Mouse (Mus musculus): ENCODE data around the gene H2-Eb2. TPM values are rescaled to one million over a fixed set of nuclear protein-coding genes. Genes with fewer than 3 reads are reported as not detected.

H2-Eb2 gene
- polyA plus RNA-seq, 1 experiment from 2014 or later, result 0.08 TPM

DNA sequence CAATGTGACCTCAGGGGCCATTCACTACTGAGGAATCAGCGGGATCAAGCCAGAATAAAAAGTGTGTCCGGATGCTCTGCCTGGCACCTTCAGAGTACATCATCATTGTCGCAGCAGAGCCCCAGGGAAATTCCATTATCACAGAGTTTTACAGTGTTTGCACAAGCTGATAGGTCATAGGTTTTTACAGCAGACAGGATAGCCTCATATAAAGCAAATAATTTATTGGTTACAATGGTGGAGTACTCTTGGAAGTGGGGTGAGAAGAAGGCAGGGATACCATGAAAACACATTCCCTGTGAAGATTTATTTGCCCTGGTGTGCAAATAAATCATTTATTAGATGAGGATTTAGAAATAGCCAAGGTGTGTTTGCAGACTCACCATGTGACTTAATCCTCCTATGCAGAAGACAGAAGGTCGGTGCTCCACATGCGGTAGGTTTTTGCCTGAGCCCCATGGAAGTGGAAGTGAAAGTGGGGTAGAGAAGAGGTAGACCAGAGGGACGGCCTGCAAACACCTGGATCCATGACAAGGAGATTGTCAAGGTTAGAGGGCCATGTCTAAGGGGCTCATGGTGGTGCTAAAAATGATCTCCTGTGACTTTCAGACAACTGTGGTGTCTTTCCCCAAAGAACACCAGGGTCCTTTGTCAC is 47.7 kb downstream of the H2-Eb2 start:
- Histone ChIP-seq H3K27ac (no peak overlapping the region), H3K4me1 (no peaks in the 10 kb centered on the region), H3K9me3 (no peaks in the 10 kb centered on the region), H3K4me3 (no peak overlapping the region), H3K36me3 (replicated peaks) (no peaks in the 10 kb centered on the region), H3K4me2 (no peak overlapping the region), H3K27me3 (replicated peaks) (no peaks in the 10 kb centered on the region), H3K9ac (no peak overlapping the region)
- WGBS, result 86% methylated on average over 6 of the region's 6 CpGs
- no peak for ATAC-seq (replicated peaks)

DNA sequence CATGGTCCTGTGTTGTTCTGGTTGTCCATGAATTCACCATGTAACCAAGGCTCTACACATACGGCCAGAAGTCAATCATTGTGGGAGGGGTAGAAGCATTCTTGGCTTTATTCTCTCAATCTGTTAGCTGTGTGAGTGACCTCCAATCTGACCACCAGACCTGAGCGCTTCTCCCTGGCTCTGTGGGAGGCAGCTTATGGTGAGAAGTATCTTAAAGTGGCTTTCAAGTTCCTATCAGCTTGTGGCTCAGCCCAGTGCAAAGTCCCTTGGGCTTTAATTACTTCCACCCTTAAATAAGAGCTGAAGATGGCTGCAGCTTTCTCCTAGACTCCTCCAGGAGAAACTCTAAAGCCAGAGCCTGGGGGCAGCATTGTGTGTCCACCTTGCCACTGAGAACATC is 51.4 kb downstream of the H2-Eb2 start, which contains the start of gene Btnl1:
Btnl1 (plus strand) TSS at position 286 of the 400 bp plus-strand sequence.
- 84% methylated on average over 2 of the region's 2 CpGs for WGBS
- no peak within 1 kb of the TSS for H3K4me3 ChIP-seq
- H3K4me2 ChIP-seq, result no peak within 1 kb of the TSS
- ATAC-seq (replicated peaks), result no peak
- H3K36me3 ChIP-seq (replicated peaks), result no peaks in the 10 kb centered on the region
- H3K9me3 ChIP-seq, result no peaks in the 10 kb centered on the region
- H3K27me3 ChIP-seq (replicated peaks), result no peaks in the 10 kb centered on the region
- H3K9ac ChIP-seq, result no peak within 1 kb of the TSS
- H3K4me1 ChIP-seq, result no peaks in the 10 kb centered on the region
- H3K27ac ChIP-seq, result no peak within 1 kb of the TSS

DNA sequence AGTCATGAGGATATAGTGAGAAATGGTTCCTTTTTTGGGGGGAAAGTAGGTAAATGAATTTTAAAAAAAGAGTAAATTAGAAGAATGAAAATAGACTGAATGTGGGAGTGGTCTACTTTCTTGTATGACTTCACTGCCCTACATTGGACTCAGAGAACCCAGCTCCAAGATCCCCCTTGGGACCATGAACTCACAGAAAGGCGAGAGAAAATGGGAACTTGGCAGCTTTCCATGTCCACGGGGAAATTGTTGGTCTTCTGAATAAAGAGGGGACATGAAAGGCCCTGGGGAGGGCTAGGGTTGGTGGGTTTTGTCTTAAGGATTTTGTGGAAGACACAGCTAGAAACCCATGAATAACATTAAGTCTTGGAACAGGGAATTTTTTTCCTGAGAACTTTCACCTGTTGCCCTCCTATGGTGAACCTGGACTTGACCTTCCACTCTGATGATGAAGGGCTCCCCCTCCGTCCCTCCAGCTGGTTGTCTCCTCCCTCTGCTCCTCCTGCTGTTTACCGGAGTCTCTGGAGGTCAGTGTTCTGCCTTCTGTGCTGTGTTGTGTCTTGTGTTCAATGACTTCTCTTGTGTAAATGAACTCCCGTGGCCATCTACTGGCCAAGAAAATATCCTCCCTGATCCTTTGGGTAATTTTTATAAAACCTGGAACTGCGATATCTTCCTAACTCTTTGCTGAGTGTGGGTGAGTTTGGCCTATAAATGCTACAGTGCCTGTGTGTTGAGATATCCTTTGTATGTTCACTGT is 52.2 kb downstream of the H2-Eb2 start:
- H3K4me2 ChIP-seq, result no peak overlapping the region
- WGBS, result 70% methylated on average over 6 of the region's 6 CpGs
- no peaks in the 10 kb centered on the region for H3K4me1 ChIP-seq

DNA sequence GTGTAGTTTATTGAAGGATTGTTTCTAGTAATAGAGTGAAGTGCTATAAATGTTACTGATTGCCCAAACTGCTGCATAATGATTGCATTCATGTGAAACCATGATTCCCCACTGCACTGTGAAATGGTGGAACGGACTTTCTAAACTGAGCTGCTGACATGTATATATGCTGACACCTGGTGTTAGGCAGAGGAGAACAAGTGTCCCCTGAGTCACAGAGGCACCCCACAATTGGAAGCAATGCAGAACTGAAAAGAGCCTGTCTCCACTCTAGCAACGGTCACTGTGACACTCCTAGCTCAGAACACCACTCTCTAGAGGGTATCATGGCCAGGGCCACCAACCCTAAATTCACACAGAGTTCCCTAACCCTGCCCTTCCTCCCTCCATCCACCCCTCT is 53.3 kb downstream of the H2-Eb2 start:
- Histone ChIP-seq H3K4me1 (no peaks in the 10 kb centered on the region), H3K9ac (no peak overlapping the region), H3K27ac (no peak overlapping the region), H3K4me3 (no peak overlapping the region), H3K9me3 (no peaks in the 10 kb centered on the region), H3K27me3 (replicated peaks) (no peaks in the 10 kb centered on the region), H3K4me2 (no peak overlapping the region), H3K36me3 (replicated peaks) (no peaks in the 10 kb centered on the region)
- no peak for ATAC-seq (replicated peaks)
- 70% methylated on average over 2 of the region's 2 CpGs for WGBS

More for the DNA sequence above, 52.2 kb downstream of the H2-Eb2 start:
- no peaks in the 10 kb centered on the region for H3K27me3 ChIP-seq (replicated peaks)
- H3K27ac ChIP-seq, result no peak overlapping the region
- no peaks in the 10 kb centered on the region for H3K9me3 ChIP-seq
- ATAC-seq (replicated peaks), result no peak
- no peaks in the 10 kb centered on the region for H3K36me3 ChIP-seq (replicated peaks)
- no peak overlapping the region for H3K4me3 ChIP-seq
- no peak overlapping the region for H3K9ac ChIP-seq

DNA sequence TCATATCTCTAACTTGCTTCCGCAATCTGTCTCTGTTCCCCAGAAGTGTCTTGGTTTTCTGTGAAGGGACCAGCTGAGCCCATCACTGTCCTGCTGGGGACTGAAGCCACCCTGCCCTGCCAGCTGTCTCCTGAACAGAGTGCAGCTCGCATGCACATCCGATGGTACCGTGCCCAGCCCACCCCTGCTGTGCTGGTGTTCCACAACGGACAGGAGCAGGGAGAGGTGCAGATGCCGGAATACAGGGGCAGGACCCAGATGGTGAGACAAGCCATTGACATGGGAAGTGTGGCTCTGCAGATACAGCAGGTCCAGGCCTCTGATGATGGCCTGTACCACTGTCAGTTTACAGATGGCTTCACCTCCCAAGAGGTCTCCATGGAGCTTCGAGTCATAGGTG is 54.0 kb downstream of the H2-Eb2 start:
- Histone ChIP-seq H3K4me1 (no peaks in the 10 kb centered on the region), H3K27me3 (replicated peaks) (no peaks in the 10 kb centered on the region), H3K36me3 (replicated peaks) (no peaks in the 10 kb centered on the region), H3K27ac (no peak overlapping the region), H3K9ac (no peak overlapping the region), H3K9me3 (no peaks in the 10 kb centered on the region), H3K4me3 (no peak overlapping the region), H3K4me2 (no peak overlapping the region)
- no peak for ATAC-seq (replicated peaks)
- WGBS, result 75% methylated on average over 7 of the region's 7 CpGs

DNA sequence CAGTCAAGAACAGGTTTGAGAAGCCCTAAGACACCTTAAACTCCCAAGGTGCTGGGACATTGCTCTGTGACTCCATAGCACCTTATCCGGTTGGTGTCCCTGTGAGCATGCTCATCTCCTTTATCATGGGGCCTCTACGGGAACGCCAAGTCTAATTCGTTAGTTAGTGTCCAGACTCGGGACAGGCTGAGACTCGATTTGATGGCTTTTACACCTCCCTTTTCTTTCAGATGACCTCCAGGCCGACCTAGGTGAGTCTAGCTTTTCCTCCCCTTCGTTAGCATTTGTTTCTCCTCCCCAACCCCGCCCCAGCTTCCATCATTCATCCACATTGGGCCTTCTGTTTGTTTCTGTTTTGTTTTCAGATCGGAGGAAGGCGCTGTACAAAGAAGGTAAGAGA is 56.4 kb downstream of the H2-Eb2 start:
- Histone ChIP-seq H3K9me3 (no peaks in the 10 kb centered on the region), H3K4me1 (no peaks in the 10 kb centered on the region), H3K4me2 (no peak overlapping the region), H3K27ac (no peak overlapping the region), H3K36me3 (replicated peaks) (no peaks in the 10 kb centered on the region), H3K27me3 (replicated peaks) (no peaks in the 10 kb centered on the region), H3K9ac (no peak overlapping the region), H3K4me3 (no peak overlapping the region)
- WGBS, result 74% methylated on average over 11 of the region's 11 CpGs
- ATAC-seq (replicated peaks), result no peak

DNA sequence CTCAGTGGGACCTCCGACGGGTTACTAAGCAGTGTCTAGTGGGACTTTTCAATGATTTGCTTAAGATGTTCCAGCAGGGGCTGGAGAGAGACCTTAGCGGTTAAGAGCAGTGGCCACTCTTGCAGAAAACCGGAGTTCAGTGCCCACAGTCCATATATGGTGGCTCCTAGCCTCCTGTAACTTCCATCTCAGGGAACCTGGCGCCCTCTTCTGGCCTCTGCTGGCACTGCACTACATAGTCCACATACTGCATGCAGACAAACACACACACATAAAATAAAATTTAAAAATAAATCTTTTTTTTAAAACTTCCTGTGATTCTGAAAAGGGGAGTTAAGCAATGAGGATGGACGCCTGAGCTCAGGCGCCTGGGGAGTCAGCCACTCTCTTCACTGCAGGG is 57.7 kb downstream of the H2-Eb2 start:
- Histone ChIP-seq H3K27ac (no peak overlapping the region), H3K36me3 (replicated peaks) (no peaks in the 10 kb centered on the region), H3K27me3 (replicated peaks) (no peaks in the 10 kb centered on the region), H3K4me2 (no peak overlapping the region), H3K9me3 (no peaks in the 10 kb centered on the region), H3K4me1 (no peaks in the 10 kb centered on the region), H3K9ac (no peak overlapping the region), H3K4me3 (no peak overlapping the region)
- WGBS, result 80% methylated on average over 7 of the region's 7 CpGs
- no peak for ATAC-seq (replicated peaks)

DNA sequence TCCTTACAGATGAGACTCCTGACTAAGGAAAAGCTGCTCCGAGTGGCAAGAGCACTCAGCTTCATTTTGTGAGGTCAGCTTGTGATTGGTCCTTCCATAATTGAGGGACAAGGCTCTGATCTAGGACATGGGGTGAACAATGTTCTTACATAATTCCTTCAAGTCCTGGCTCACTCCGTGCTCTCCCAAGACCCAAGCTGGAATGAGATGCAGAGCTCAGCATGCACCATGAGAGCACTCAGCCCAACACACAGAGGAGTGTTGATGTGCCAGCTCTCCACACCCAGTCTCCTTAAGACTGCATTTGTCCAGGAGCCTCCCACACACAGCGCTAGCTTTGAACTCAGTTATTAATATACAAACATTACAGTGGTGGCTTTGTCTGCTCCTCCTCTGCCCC is 59.2 kb downstream of the H2-Eb2 start:
- Histone ChIP-seq H3K4me3 (no peak overlapping the region), H3K4me1 (no peaks in the 10 kb centered on the region), H3K36me3 (replicated peaks) (no peaks in the 10 kb centered on the region), H3K27ac (no peak overlapping the region), H3K4me2 (no peak overlapping the region), H3K9ac (no peak overlapping the region), H3K9me3 (no peaks in the 10 kb centered on the region), H3K27me3 (replicated peaks) (no peaks in the 10 kb centered on the region)
- ATAC-seq (replicated peaks), result no peak
- 79% methylated on average over 3 of the region's 3 CpGs for WGBS

DNA sequence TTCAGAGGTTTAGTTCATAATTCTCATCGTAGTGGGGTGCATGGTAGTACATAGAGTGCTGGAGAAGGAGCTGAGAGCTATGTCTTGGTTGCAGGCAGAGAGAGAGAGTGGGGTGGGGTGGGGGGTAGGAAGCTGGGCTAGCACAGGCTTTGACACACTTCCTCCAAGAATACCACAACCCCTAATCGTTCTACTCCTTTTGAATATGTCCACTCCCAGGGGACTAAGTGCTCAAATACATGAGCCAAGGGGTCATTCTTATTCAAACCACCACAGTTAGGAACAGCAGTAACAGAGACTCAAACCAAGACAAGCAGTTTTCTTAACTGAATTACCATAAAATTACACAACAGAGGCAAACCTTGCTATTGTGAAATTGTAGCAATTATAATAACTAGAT is 61.2 kb downstream of the H2-Eb2 start:
- H3K27ac ChIP-seq, result no peak overlapping the region
- no peak overlapping the region for H3K9ac ChIP-seq
- 79% methylated on average over 2 of the region's 2 CpGs for WGBS
- no peaks in the 10 kb centered on the region for H3K27me3 ChIP-seq (replicated peaks)
- H3K36me3 ChIP-seq (replicated peaks), result no peaks in the 10 kb centered on the region
- no peaks in the 10 kb centered on the region for H3K4me1 ChIP-seq
- H3K4me2 ChIP-seq, result no peak overlapping the region
- H3K9me3 ChIP-seq, result no peaks in the 10 kb centered on the region
- H3K4me3 ChIP-seq, result no peak overlapping the region
- no peak for ATAC-seq (replicated peaks)

DNA sequence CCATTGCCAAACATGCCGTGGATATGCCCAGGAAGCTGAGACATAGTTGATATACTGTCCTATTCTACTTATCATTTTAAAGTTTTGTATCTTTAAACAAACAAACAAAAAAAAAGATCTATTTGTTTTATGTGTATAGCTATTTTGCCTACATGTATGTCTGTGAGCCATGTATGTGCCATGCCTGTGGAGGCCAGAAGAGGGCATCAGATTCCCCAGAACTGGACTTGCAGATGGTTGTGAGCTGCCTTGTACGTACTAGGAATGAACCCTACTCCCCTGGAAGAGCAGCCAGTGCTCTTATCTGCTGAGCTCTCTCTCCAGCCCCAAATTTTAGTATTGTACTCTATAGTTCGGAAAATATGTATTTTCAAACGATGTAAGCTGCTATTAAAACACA is 63.0 kb downstream of the H2-Eb2 start:
- Histone ChIP-seq H3K9ac (no peak overlapping the region), H3K4me1 (0 out of 2 replicates have a peak, but pooled peaks cover 4% of the 10 kb centered on the region), H3K4me2 (no peak overlapping the region), H3K4me3 (no peak overlapping the region), H3K9me3 (no peaks in the 10 kb centered on the region), H3K27me3 (replicated peaks) (no peaks in the 10 kb centered on the region), H3K36me3 (replicated peaks) (no peaks in the 10 kb centered on the region), H3K27ac (no peak overlapping the region)
- no peak for ATAC-seq (replicated peaks)
- WGBS, result 37% methylated on average over 4 of the region's 4 CpGs

Other genes starting within 250 kb of the H2-Eb2 start
- not detected in 2 replicates for gene H2-Oa, start 233.3 kb upstream of the H2-Eb2 start, polyA plus RNA-seq (2015; fragmentation: Nextera tagmentation; extraction: Ambion mirVana)
- 17.2 and 18.8 TPM in 2 replicates for gene H2-DMa, start 206.1 kb upstream of the H2-Eb2 start, polyA plus RNA-seq (2015; fragmentation: Nextera tagmentation; extraction: Ambion mirVana)
- gene Brd2, start 203.0 kb upstream of the H2-Eb2 start, polyA plus RNA-seq (2015; fragmentation: Nextera tagmentation; extraction: Ambion mirVana), result 137 and 140 TPM in 2 replicates
- gene H2-DMb2, start 182.4 kb upstream of the H2-Eb2 start, polyA plus RNA-seq (2015; fragmentation: Nextera tagmentation; extraction: Ambion mirVana), result 0.27 and 0.65 TPM in 2 replicates
- 0.79 and 1.2 TPM in 2 replicates for gene H2-DMb1, start 172.6 kb upstream of the H2-Eb2 start, polyA plus RNA-seq (2015; fragmentation: Nextera tagmentation; extraction: Ambion mirVana)
- 2.3 and 3.1 TPM in 2 replicates for gene Tap1, start 138.1 kb upstream of the H2-Eb2 start, polyA plus RNA-seq (2015; fragmentation: Nextera tagmentation; extraction: Ambion mirVana)
- gene Psmb9, start 137.9 kb upstream of the H2-Eb2 start, polyA plus RNA-seq (2015; fragmentation: Nextera tagmentation; extraction: Ambion mirVana), result 1.5 and 2.0 TPM in 2 replicates
- gene Psmb8, start 127.9 kb upstream of the H2-Eb2 start, polyA plus RNA-seq (2015; fragmentation: Nextera tagmentation; extraction: Ambion mirVana), result 4.1 and 4.2 TPM in 2 replicates
- 1.7 and 2.2 TPM in 2 replicates for gene Tap2, start 122.1 kb upstream of the H2-Eb2 start, polyA plus RNA-seq (2015; fragmentation: Nextera tagmentation; extraction: Ambion mirVana)
- gene H2-Ob, start 86.8 kb upstream of the H2-Eb2 start, polyA plus RNA-seq (2015; fragmentation: Nextera tagmentation; extraction: Ambion mirVana), result 0.06 and 0.18 TPM in 2 replicates
- gene H2-Ab1, start 68.0 kb upstream of the H2-Eb2 start, polyA plus RNA-seq (2015; fragmentation: Nextera tagmentation; extraction: Ambion mirVana), result 1.4 and 2.3 TPM in 2 replicates
- 0.30 and 0.61 TPM in 2 replicates for gene H2-Aa, start 37.8 kb upstream of the H2-Eb2 start, polyA plus RNA-seq (2015; fragmentation: Nextera tagmentation; extraction: Ambion mirVana)
- 2.9 and 3.1 TPM in 2 replicates for gene H2-Eb1, start 19.8 kb upstream of the H2-Eb2 start, polyA plus RNA-seq (2015; fragmentation: Nextera tagmentation; extraction: Ambion mirVana)
- gene Btnl2, start 29.2 kb downstream of the H2-Eb2 start, polyA plus RNA-seq (2015; fragmentation: Nextera tagmentation; extraction: Ambion mirVana), result not detected in 2 replicates
- not detected in 2 replicates for gene Btnl1, start 51.5 kb downstream of the H2-Eb2 start, polyA plus RNA-seq (2015; fragmentation: Nextera tagmentation; extraction: Ambion mirVana)
- 5.8 and 7.1 TPM in 2 replicates for gene BC051142, start 73.2 kb downstream of the H2-Eb2 start, polyA plus RNA-seq (2015; fragmentation: Nextera tagmentation; extraction: Ambion mirVana)
- not detected in 2 replicates for gene Btnl4, start 151.7 kb downstream of the H2-Eb2 start, polyA plus RNA-seq (2015; fragmentation: Nextera tagmentation; extraction: Ambion mirVana)
- not detected in 2 replicates for gene Btnl6, start 191.7 kb downstream of the H2-Eb2 start, polyA plus RNA-seq (2015; fragmentation: Nextera tagmentation; extraction: Ambion mirVana)
- gene Notch4, start 238.6 kb downstream of the H2-Eb2 start, polyA plus RNA-seq (2015; fragmentation: Nextera tagmentation; extraction: Ambion mirVana), result 7.2 and 11.8 TPM in 2 replicates